8 mouse cellular contexts compared by ENCODE assay signal in the genomic region with DNA sequence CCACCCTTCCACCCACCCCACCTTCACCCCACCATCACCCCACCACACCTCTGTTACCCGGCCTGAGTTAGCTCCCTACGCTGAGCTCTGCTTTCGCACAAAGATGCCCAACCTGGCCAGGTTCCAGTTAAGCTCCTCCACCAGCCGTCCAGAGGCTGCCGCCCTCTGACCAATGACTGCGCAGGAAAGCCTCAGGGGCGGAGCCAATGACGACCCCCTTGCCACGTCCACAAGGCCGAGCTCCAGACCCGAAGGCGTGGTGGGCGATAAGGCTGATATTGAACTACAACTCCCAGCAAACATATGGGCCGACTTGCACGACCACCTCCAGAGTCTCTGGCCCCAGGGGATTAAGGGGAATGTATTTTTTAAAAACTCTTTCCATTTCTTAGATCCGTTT. TPM values are rescaled to one million over a fixed set of nuclear protein-coding genes. Genes with fewer than 3 reads are reported as not detected.
DNase-seq lines count a peak whose midpoint lies in the region; ATAC-seq and TF ChIP-seq lines count a peak whose summit lies in the region.

Rcn3 (minus strand) TSS at position 174 of the 400 bp plus-strand sequence.

- TF ChIP-seq POLR2A in thymus, adult 2 months (IDR thresholded peaks at IDR 0.05; ENCODE audit: control insufficient read depth, extremely low read depth, insufficient read depth, low read length, poor library complexity) = no peak

- peaks cover 20% of the 10 kb centered on the region for H3K4me1 ChIP-seq in thymus, adult 2 months (replicated peaks; ENCODE audit: control insufficient read depth, insufficient read depth, low read length)
- peaks cover 18% of the 10 kb centered on the region for H3K4me1 ChIP-seq in intestine, embryonic 16.5 days (ENCODE audit: control insufficient read depth, insufficient read depth, low read length)
- H3K4me1 ChIP-seq in liver, postnatal 0 days (ENCODE audit: insufficient read depth) = peaks cover 12% of the 10 kb centered on the region; the same call in 1 of the 2 replicates
- H3K4me1 ChIP-seq in neural tube, embryonic 14.5 days (ENCODE audit: control insufficient read depth, insufficient read depth, low read length) = 0 out of 2 replicates have a peak, but pooled peaks cover 4% of the 10 kb centered on the region

- no peaks in the 10 kb centered on the region for H3K36me3 ChIP-seq in thymus, adult 2 months (ENCODE audit: control insufficient read depth, insufficient read depth, low read length)
- H3K36me3 ChIP-seq in intestine, embryonic 16.5 days (ENCODE audit: control insufficient read depth, insufficient read depth, low read length) = 0 out of 2 replicates have a peak, but pooled peaks cover 4% of the 10 kb centered on the region
- no peaks in the 10 kb centered on the region; the same call in 1 of the 2 replicates for H3K36me3 ChIP-seq in liver, postnatal 0 days (replicated peaks; ENCODE audit: insufficient read depth, low read length)
- H3K36me3 ChIP-seq in neural tube, embryonic 14.5 days (ENCODE audit: control insufficient read depth, insufficient read depth, low read length) = no peaks in the 10 kb centered on the region

- peak within 1 kb of the TSS; percentile 65 for H3K4me2 ChIP-seq in intestine, embryonic 16.5 days (ENCODE audit: low read depth, low read length)
- H3K4me2 ChIP-seq in liver, postnatal 0 days (ENCODE audit: low read depth, low read length) = peak within 1 kb of the TSS; percentile 67
- peak within 1 kb of the TSS; percentile 56 for H3K4me2 ChIP-seq in neural tube, embryonic 14.5 days (ENCODE audit: low read depth, low read length)

- H3K4me3 ChIP-seq in thymus, adult 2 months (ENCODE audit: control insufficient read depth, insufficient read depth, low read length) = peak within 1 kb of the TSS; percentile 12
- peak within 1 kb of the TSS; percentile 57 for H3K4me3 ChIP-seq in intestine, embryonic 16.5 days (ENCODE audit: low read length)
- peak within 1 kb of the TSS; percentile 31 for H3K4me3 ChIP-seq in liver, postnatal 0 days (ENCODE audit: low read depth, low read length)
- peak within 1 kb of the TSS; percentile 30 for H3K4me3 ChIP-seq in neural tube, embryonic 14.5 days (ENCODE audit: low read depth, low read length)

- DNase-seq in thymus, adult 2 months = no peak
- no peak for DNase-seq in thymus, postnatal 25 days
- DNase-seq in embryo, embryonic 11 days = peak; percentile 97
- peak; percentile 74 for DNase-seq in liver, postnatal 0 days

- peak within 1 kb of the TSS; percentile 75 for H3K9ac ChIP-seq in intestine, embryonic 16.5 days (ENCODE audit: low read depth, low read length)
- H3K9ac ChIP-seq in liver, postnatal 0 days (replicated peaks) = peak within 1 kb of the TSS; percentile 43
- peak within 1 kb of the TSS; percentile 52 for H3K9ac ChIP-seq in neural tube, embryonic 14.5 days (replicated peaks; ENCODE audit: low read depth, low read length)

- TF ChIP-seq EP300 in liver, postnatal 0 days (IDR thresholded peaks at IDR 0.05; ENCODE audit: low read depth) = no peak

- 6% methylated on average over 16 of the region's 16 CpGs for WGBS in thymus, adult 2 months
- under 1% methylated on average over 16 of the region's 16 CpGs for WGBS in intestine, embryonic 16.5 days
- WGBS in liver, postnatal 0 days (ENCODE audit: insufficient replicate concordance) = under 1% methylated on average over 16 of the region's 16 CpGs
- WGBS in neural tube, embryonic 14.5 days = under 1% methylated on average over 16 of the region's 16 CpGs

- no peaks in the 10 kb centered on the region for H3K9me3 ChIP-seq in intestine, embryonic 16.5 days (ENCODE audit: control insufficient read depth, low read length)
- no peaks in the 10 kb centered on the region for H3K9me3 ChIP-seq in liver, postnatal 0 days (ENCODE audit: low read length)
- H3K9me3 ChIP-seq in neural tube, embryonic 14.5 days (ENCODE audit: control insufficient read depth, low read length) = no peaks in the 10 kb centered on the region

- peaks cover 10% of the 10 kb centered on the region for H3K27me3 ChIP-seq in thymus, adult 2 months (ENCODE audit: control insufficient read depth, insufficient read depth, low read length)
- H3K27me3 ChIP-seq in intestine, embryonic 16.5 days (replicated peaks; ENCODE audit: control insufficient read depth, insufficient read depth, low read length) = no peaks in the 10 kb centered on the region
- no peaks in the 10 kb centered on the region for H3K27me3 ChIP-seq in liver, postnatal 0 days (ENCODE audit: insufficient read depth, low read length)
- no peaks in the 10 kb centered on the region for H3K27me3 ChIP-seq in neural tube, embryonic 14.5 days (ENCODE audit: control insufficient read depth, insufficient read depth, low read length)

- TF ChIP-seq CTCF in thymus, adult 2 months (IDR thresholded peaks at IDR 0.05; ENCODE audit: borderline replicate concordance, control insufficient read depth, extremely low read depth, insufficient read depth, low read length, poor library complexity) = no peak
- no peak for TF ChIP-seq CTCF in liver, postnatal 0 days (IDR thresholded peaks at IDR 0.05; ENCODE audit: low read depth)

- peak; percentile 50 for ATAC-seq in granulocyte monocyte progenitor cell, adult 5-6 weeks (replicated peaks; ENCODE audit: poor library complexity, severe bottlenecking)
- ATAC-seq in intestine, embryonic 16.5 days = peak; percentile 87
- ATAC-seq in liver, postnatal 0 days = peak; percentile 63
- ATAC-seq in neural tube, embryonic 14.5 days (ENCODE audit: low read depth) = peak; percentile 94
- ATAC-seq in CD4-positive, CD25-positive, alpha-beta regulatory T cell, adult 4 months = no peak

- H3K27ac ChIP-seq in thymus, adult 2 months (ENCODE audit: control insufficient read depth, insufficient read depth, low read length) = no peak within 1 kb of the TSS
- H3K27ac ChIP-seq in intestine, embryonic 16.5 days (ENCODE audit: low read length) = peak within 1 kb of the TSS; percentile 79
- peak within 1 kb of the TSS; percentile 2; the same call in 1 of the 2 replicates for H3K27ac ChIP-seq in liver, postnatal 0 days (ENCODE audit: low read depth)
- no peak within 1 kb of the TSS for H3K27ac ChIP-seq in neural tube, embryonic 14.5 days (ENCODE audit: low read depth, low read length)

RNA-seq across cellular contexts. Expression of gene Rcn3, which starts in this region (rescaled TPM):
- 22.2 and 34.9 TPM in 2 replicates for polyA plus RNA-seq in thymus, adult 2 months (2012; rRNA removed)
- total RNA-seq in granulocyte monocyte progenitor cell, adult 5-6 weeks (2014; fragmentation: Nextera tagmentation) = 2.2 and 11.6 TPM in 2 replicates
- total RNA-seq in granulocyte monocyte progenitor cell, adult 5-6 weeks (2017) = 4.1 and 7.0 TPM in 2 replicates
- 237 and 260 TPM in 2 replicates for polyA plus RNA-seq in intestine, embryonic 16.5 days (2015; fragmentation: Nextera tagmentation; extraction: Ambion mirVana)
- 17.1 and 17.9 TPM in 2 replicates for polyA plus RNA-seq in liver, postnatal 0 days (2015; fragmentation: Nextera tagmentation; extraction: Ambion mirVana)
- polyA plus RNA-seq in neural tube, embryonic 14.5 days (2014; fragmentation: Nextera tagmentation; extraction: Ambion mirVana) = 23.7 and 118 TPM in 2 replicates
- polyA plus RNA-seq in CD4-positive, CD25-positive, alpha-beta regulatory T cell, adult 4 months (2017; shearing (Covaris generic)) = 10 to 100 TPM in 1 of 2 experiments, 1 to 10 TPM in 1; 7.6 to 66.3 TPM

Comparison
In these comparisons a context has a peak if more than half of its experiments do, and no peak if none do; other contexts are left out.
1. DNase-seq: peak in embryo, embryonic 11 days (single experiment) and liver, postnatal 0 days (single experiment); none in thymus, adult 2 months (single experiment) and thymus, postnatal 25 days (single experiment).
2. H3K27ac ChIP-seq: peak in intestine, embryonic 16.5 days (single experiment) and liver, postnatal 0 days (single experiment); none in thymus, adult 2 months (single experiment) and neural tube, embryonic 14.5 days (single experiment).
3. Peak in every context shown above with its lines, with median percentiles within 50 percentile points of each other: H3K4me3 ChIP-seq, H3K4me2 ChIP-seq and H3K9ac ChIP-seq.